Mouse (Mus musculus): ENCODE measurements around the gene Cuedc2. TPM values are rescaled to one million over a fixed set of nuclear protein-coding genes. Genes with fewer than 3 reads are reported as not detected.

Gene Cuedc2
- polyA plus RNA-seq, 1 experiment from 2014 or later: 359 TPM

- WGBS: 83% methylated on average over 8 of the region's 8 CpGs
- H3K9ac ChIP-seq (replicated peaks; ENCODE audit: low read depth, low read length): no peak overlapping the region
- H3K36me3 ChIP-seq (ENCODE audit: control insufficient read depth, insufficient read depth, low read length): no peaks in the 10 kb centered on the region
- H3K27ac ChIP-seq (ENCODE audit: low read depth, low read length): no peak overlapping the region
- H3K4me1 ChIP-seq (ENCODE audit: control insufficient read depth, insufficient read depth, low read length): no peaks in the 10 kb centered on the region; the same call in 1 of the 2 replicates
- no peaks in the 10 kb centered on the region for H3K9me3 ChIP-seq (ENCODE audit: control insufficient read depth, low read length)
- no peak for ATAC-seq (ENCODE audit: low read depth)
- H3K4me2 ChIP-seq (ENCODE audit: low read depth, low read length): no peak overlapping the region
- H3K27me3 ChIP-seq (ENCODE audit: control insufficient read depth, insufficient read depth, low read length): no peaks in the 10 kb centered on the region
- H3K4me3 ChIP-seq (ENCODE audit: low read depth, low read length): no peak overlapping the region
These were observed 23.6 kb upstream of the Cuedc2 start for GRCm38 (mm10) chr19:46362104-46362503.

- ATAC-seq (ENCODE audit: low read depth): no peak
- H3K36me3 ChIP-seq (ENCODE audit: control insufficient read depth, insufficient read depth, low read length): no peaks in the 10 kb centered on the region
- no peak overlapping the region for H3K27ac ChIP-seq (ENCODE audit: low read depth, low read length)
- H3K9ac ChIP-seq (replicated peaks; ENCODE audit: low read depth, low read length): no peak overlapping the region
- 64% methylated on average over 4 of the region's 4 CpGs for WGBS
- no peaks in the 10 kb centered on the region; the same call in 1 of the 2 replicates for H3K4me1 ChIP-seq (ENCODE audit: control insufficient read depth, insufficient read depth, low read length)
- H3K9me3 ChIP-seq (ENCODE audit: control insufficient read depth, low read length): no peaks in the 10 kb centered on the region
- no peaks in the 10 kb centered on the region for H3K27me3 ChIP-seq (ENCODE audit: control insufficient read depth, insufficient read depth, low read length)
- no peak overlapping the region for H3K4me2 ChIP-seq (ENCODE audit: low read depth, low read length)
- H3K4me3 ChIP-seq (ENCODE audit: low read depth, low read length): no peak overlapping the region
These were observed 19.9 kb upstream of the Cuedc2 start for GRCm38 (mm10) chr19:46358381-46358780.

DNA sequence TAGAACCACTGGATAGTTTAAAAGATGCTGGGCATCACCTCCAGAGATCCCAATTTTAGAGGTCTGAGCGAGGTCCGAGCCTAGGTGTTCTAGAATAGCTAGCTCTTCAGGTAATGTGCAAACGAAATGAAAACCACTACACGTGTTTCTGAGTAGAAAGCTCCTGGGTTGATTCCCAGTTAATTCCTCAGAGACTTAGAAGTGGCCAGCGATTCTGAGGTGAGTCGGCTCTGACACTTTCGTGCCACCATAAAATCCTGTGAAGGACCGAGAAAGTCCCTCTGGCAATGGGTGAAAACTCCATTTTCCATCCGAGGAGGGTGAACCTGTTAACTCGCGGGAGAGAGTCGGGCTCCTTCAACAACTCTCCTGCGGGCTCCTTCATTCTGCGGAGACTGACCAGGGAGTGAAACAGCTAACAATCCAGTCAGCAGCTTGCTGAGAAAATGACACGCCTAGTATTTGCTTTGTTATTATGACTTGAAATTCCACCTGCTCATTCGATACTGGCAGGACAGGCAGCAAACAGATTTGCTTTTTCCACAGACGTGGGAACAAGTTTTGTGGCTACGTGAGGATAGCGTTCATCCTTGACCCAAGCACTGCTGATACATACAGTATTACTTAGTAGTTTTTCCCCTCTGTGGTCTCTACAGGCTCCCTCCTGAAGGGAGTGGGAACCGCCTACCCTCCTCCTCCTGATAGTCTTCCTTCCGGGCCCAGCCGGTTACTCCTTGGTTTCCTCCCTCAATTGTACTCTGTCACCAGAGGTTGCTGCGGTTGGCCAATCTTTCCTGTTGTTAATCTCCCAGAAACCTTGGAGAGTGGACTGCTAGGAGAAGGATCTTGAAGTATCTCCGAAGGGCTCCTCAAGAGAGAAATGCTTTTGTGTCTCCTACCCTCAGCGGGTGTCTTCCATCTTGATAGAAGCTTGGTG, 19.1 kb upstream of the Cuedc2 start:
- Histone ChIP-seq H3K36me3 (ENCODE audit: control insufficient read depth, insufficient read depth, low read length) (no peaks in the 10 kb centered on the region), H3K4me2 (ENCODE audit: low read depth, low read length) (peak overlapping the region; percentile 79), H3K4me1 (ENCODE audit: control insufficient read depth, insufficient read depth, low read length) (no peaks in the 10 kb centered on the region; the same call in 1 of the 2 replicates), H3K4me3 (ENCODE audit: low read depth, low read length) (peak overlapping the region; percentile 50), H3K9me3 (ENCODE audit: control insufficient read depth, low read length) (no peaks in the 10 kb centered on the region), H3K27ac (ENCODE audit: low read depth, low read length) (no peak overlapping the region), H3K27me3 (ENCODE audit: control insufficient read depth, insufficient read depth, low read length) (no peaks in the 10 kb centered on the region), H3K9ac (replicated peaks; ENCODE audit: low read depth, low read length) (peak overlapping the region; percentile 63; the same call in 1 of the 2 replicates)
- WGBS: 19% methylated on average over 25 of the region's 25 CpGs
- 0 out of 2 replicates have a peak, but pooled peaks have one; percentile 15 for ATAC-seq (ENCODE audit: low read depth)

GRCm38 (mm10) chr19:46356701-46357138, 18.2 kb upstream of the Cuedc2 start:
- H3K36me3 ChIP-seq (ENCODE audit: control insufficient read depth, insufficient read depth, low read length): no peaks in the 10 kb centered on the region
- peak; percentile 93 for ATAC-seq (ENCODE audit: low read depth)
- H3K27ac ChIP-seq (ENCODE audit: low read depth, low read length): no peak overlapping the region
- H3K9me3 ChIP-seq (ENCODE audit: control insufficient read depth, low read length): no peaks in the 10 kb centered on the region
- H3K9ac ChIP-seq (replicated peaks; ENCODE audit: low read depth, low read length): peak overlapping the region; percentile 63
- H3K4me3 ChIP-seq (ENCODE audit: low read depth, low read length): peak overlapping the region; percentile 50
- H3K4me1 ChIP-seq (ENCODE audit: control insufficient read depth, insufficient read depth, low read length): no peaks in the 10 kb centered on the region; the same call in 1 of the 2 replicates
- peak overlapping the region; percentile 79 for H3K4me2 ChIP-seq (ENCODE audit: low read depth, low read length)
- under 1% methylated on average over 29 of the region's 29 CpGs for WGBS
- no peaks in the 10 kb centered on the region for H3K27me3 ChIP-seq (ENCODE audit: control insufficient read depth, insufficient read depth, low read length)

DNA sequence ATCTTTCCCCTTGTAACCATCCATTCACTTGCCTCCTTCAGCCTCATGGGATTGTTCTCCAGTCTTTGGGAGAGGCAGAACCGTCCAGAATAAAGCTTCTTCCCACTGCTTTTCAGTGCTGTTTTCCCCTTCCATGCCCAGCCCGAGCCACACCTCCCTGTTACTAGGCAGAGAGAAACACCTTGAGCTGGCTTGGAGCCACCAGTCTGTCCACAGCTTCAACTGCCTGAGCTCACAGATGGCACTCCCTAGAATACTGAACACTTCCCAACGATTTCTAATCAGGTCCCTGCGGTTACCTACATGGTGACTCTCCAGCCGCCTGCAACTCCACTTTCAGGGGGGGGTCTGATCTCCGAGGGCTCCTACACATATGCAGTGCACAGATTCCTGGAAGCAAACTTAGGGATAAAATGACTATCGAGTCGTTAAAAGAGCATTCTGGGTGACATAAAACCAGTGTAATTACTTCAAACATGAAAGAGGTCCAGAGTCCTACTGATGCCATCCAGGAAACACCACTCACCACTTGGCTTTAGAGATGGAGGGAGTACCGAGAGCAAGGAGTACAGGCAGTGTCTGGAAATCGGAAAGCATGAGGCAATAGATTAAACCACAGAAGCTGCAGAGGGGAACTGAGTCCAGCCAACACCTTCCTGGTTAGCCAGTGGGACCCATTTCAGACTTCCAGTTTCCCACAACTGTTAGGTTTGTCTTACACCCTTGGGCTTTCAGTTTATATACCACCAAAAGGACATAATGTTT, 11.8 kb upstream of the Cuedc2 start, which contains the start of gene 2310034G01Rik:
Gene 2310034G01Rik, minus strand, starts transcription at position 135 of the 765 bp plus-strand sequence.
- no peak for ATAC-seq (ENCODE audit: low read depth)
- 66% methylated on average over 10 of the region's 10 CpGs for WGBS
- H3K27me3 ChIP-seq (ENCODE audit: control insufficient read depth, insufficient read depth, low read length): no peaks in the 10 kb centered on the region; the same call in 1 of the 2 replicates
- peak within 1 kb of the TSS; percentile 69 for H3K4me3 ChIP-seq (ENCODE audit: low read depth, low read length)
- H3K9ac ChIP-seq (replicated peaks; ENCODE audit: low read depth, low read length): peak within 1 kb of the TSS; percentile 88
- no peaks in the 10 kb centered on the region for H3K36me3 ChIP-seq (ENCODE audit: control insufficient read depth, insufficient read depth, low read length)
- no peaks in the 10 kb centered on the region for H3K9me3 ChIP-seq (ENCODE audit: control insufficient read depth, low read length)
- H3K27ac ChIP-seq (ENCODE audit: low read depth, low read length): peak within 1 kb of the TSS; percentile 94
- H3K4me1 ChIP-seq (ENCODE audit: control insufficient read depth, insufficient read depth, low read length): peaks cover 12% of the 10 kb centered on the region
- peak within 1 kb of the TSS; percentile 90 for H3K4me2 ChIP-seq (ENCODE audit: low read depth, low read length)

DNA sequence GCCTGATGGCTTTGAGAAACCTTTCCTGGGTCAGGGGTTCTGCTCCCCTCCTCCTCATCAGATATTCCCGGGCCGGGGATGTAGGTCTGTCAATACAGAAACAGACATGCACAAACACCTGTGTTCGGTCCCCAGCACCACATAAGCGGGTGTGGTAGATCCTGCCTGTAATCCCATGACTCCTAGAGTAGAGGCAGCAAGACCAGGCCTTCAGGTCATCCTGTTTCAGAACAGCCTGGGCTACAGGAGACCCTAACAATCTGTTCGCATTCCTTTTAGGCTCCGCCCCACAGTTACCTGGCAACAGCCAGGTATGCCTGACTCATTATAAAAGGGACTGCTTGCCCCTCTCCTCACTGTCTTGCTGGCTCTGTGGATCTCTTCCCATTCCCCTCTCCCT, 11.0 kb upstream of the Cuedc2 start:
- H3K27me3 ChIP-seq (ENCODE audit: control insufficient read depth, insufficient read depth, low read length): no peaks in the 10 kb centered on the region; the same call in 1 of the 2 replicates
- 0 out of 2 replicates have a peak, but pooled peaks have one; percentile 9 for ATAC-seq (ENCODE audit: low read depth)
- H3K9ac ChIP-seq (replicated peaks; ENCODE audit: low read depth, low read length): peak overlapping the region; percentile 88
- peaks cover 12% of the 10 kb centered on the region for H3K4me1 ChIP-seq (ENCODE audit: control insufficient read depth, insufficient read depth, low read length)
- H3K27ac ChIP-seq (ENCODE audit: low read depth, low read length): no peak overlapping the region
- 31% methylated on average over 6 of the region's 6 CpGs for WGBS
- peak overlapping the region; percentile 90 for H3K4me2 ChIP-seq (ENCODE audit: low read depth, low read length)
- peak overlapping the region; percentile 69 for H3K4me3 ChIP-seq (ENCODE audit: low read depth, low read length)
- no peaks in the 10 kb centered on the region for H3K9me3 ChIP-seq (ENCODE audit: control insufficient read depth, low read length)
- H3K36me3 ChIP-seq (ENCODE audit: control insufficient read depth, insufficient read depth, low read length): no peaks in the 10 kb centered on the region

GRCm38 (mm10) chr19:46348761-46349458, 10.4 kb upstream of the Cuedc2 start:
- Histone ChIP-seq H3K27ac (ENCODE audit: low read depth, low read length) (peak overlapping the region; percentile 94), H3K9ac (replicated peaks; ENCODE audit: low read depth, low read length) (peak overlapping the region; percentile 88), H3K4me2 (ENCODE audit: low read depth, low read length) (peak overlapping the region; percentile 90), H3K27me3 (ENCODE audit: control insufficient read depth, insufficient read depth, low read length) (no peaks in the 10 kb centered on the region; the same call in 1 of the 2 replicates), H3K4me1 (ENCODE audit: control insufficient read depth, insufficient read depth, low read length) (peaks cover 12% of the 10 kb centered on the region), H3K4me3 (ENCODE audit: low read depth, low read length) (peak overlapping the region; percentile 69), H3K9me3 (ENCODE audit: control insufficient read depth, low read length) (no peaks in the 10 kb centered on the region), H3K36me3 (ENCODE audit: control insufficient read depth, insufficient read depth, low read length) (no peaks in the 10 kb centered on the region)
- under 1% methylated on average over 77 of the region's 78 CpGs for WGBS
- peak; percentile 96 for ATAC-seq (ENCODE audit: low read depth)

DNA sequence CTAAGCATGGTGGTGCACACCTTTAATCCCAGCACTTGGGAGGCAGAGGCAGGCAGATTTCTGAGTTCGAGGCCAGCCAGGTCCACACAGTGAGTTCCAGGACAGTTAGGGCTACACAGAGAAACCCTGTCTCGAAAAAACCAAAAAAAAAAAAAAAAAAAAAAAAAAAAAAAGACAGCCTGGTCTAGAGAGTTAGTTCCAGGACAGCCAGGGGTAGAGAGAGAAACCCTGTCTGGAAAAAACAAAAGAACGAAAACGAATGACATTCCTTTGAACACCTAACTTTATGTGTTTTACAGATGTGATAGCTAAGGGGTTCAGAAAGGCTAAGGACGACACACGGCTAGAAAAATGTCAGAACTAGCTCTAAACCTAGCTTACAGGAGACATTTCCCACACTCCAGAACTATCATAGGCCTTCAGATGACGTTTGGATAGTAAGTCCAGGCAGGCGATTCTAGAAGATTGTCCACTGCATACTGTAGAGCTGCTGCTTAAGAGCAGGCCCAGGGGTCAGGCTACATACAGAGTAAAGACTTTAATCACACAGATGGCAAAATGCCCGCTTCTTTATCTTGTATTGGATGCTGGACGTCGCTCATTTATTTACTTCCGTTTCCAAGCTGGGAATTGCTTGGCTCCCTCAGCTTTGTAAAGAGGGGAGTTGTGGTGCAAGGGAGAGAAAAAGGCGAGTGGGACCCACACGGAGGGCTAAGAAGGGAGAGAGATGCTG, 9.6 kb upstream of the Cuedc2 start:
- Histone ChIP-seq H3K4me1 (ENCODE audit: control insufficient read depth, insufficient read depth, low read length) (peaks cover 12% of the 10 kb centered on the region), H3K4me2 (ENCODE audit: low read depth, low read length) (peak overlapping the region; percentile 90), H3K27me3 (ENCODE audit: control insufficient read depth, insufficient read depth, low read length) (no peaks in the 10 kb centered on the region; the same call in 1 of the 2 replicates), H3K9me3 (ENCODE audit: control insufficient read depth, low read length) (no peaks in the 10 kb centered on the region), H3K36me3 (ENCODE audit: control insufficient read depth, insufficient read depth, low read length) (no peaks in the 10 kb centered on the region), H3K4me3 (ENCODE audit: low read depth, low read length) (peak overlapping the region; percentile 69), H3K9ac (replicated peaks; ENCODE audit: low read depth, low read length) (peak overlapping the region; percentile 88), H3K27ac (ENCODE audit: low read depth, low read length) (peak overlapping the region; percentile 94)
- ATAC-seq (ENCODE audit: low read depth): no peak
- WGBS: 28% methylated on average over 14 of the region's 14 CpGs
